Mouse (Mus musculus) MN1 (cell line): ENCODE measurements around the gene Hpse2.

ENCODE experiments used
- DNase-seq: peaks from one replicate; pipeline ENCODE4 v3.0.0-alpha.2; 2016; ENCODE audit warnings: low spot score

Gene Hpse2

DNA sequence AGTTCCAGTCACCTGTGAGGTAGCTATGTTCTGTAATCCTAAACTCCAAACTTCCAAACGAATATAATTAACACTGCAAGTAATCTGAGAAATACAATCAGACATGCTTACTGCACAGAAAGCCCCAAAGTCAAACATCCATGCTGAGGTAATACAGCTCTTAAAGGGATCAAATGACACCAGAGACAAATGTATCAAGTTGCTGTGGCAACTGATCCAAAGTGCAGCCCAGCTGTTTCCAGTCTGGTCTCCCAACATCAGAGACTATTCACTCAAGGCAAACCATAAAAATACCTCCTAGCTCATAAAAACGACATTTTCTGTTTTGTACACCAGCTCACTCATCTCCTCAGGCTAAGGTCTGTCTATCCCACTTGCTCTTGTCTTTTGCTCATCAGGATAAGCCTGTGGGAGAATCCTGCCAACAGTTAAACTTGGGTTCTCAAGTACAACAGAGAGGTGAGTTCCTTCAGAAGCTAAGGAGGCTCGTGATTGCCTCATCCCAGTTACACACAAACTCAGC lies 440.0 kb downstream of the Hpse2 start:
- DNase-seq: no peak

DNA sequence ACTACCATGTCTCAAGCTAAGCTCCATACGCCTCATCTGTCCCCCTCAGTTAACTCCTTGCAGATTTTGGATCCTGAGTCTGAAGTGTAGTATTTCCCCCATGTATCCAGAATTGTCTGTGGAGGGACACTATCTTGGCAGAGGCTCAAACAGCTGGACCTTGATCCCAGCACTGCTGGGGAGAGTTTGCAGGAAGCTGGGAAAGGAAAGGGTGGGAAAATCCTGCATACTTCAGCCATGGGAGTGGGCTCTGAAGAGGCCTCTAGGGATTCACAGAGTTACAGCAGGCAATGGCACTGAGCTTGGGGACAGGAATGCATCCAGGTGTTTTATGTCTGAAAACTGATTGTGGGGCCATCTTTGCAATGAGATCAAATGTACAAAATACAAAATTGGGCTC lies 450.6 kb downstream of the Hpse2 start:
- no peak for DNase-seq

DNA sequence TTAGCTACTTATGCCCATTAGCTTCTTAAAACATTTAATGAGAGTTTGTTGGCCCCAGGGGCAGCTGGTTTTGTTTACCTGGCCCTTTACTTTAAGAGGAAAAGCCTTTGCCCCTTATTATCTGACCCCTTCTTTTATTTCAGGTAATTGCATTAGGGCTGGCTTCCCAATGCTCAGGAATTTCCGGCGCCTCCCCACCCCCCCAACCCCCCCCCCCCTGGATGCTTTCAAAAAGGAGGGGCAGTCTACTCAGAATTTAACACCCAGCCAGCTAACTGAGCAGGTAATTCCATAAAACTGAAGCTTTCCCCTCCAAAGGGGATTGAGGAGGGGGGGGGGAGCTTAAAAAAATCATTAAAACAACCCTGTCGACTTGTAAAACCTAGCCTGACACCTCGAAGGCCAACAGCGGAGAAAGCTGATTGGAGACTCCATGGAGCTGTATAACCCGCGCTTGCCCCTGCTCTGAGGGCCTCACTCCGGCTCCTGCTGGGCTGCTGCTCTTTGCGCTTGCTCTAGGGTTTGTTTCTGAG lies 451.4 kb downstream of the Hpse2 start:
- DNase-seq: no peak

DNA sequence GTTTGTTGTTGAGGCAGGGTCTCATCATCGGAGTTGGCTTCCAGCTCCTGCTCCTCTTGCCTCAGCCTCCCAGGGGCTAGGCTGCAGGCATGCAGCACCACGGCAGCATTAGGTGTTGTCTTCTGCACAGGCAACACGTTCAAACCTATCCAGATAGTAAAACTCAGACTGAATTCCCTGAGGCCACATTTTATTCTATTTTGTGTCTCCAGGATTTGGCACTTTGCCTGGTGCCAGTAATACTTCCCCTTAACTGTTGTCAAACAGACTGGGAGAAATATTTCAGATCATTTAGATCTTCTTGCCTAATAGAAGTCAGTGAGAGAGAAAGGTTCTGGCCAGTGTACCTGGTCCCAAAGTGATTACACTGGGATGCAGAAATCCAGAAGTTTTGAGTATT lies 458.5 kb downstream of the Hpse2 start:
- no peak for DNase-seq

GRCm38 (mm10) chr19:42928271-42928670 lies 459.9 kb downstream of the Hpse2 start:
- no peak for DNase-seq

GRCm38 (mm10) chr19:42922610-42923009 lies 465.5 kb downstream of the Hpse2 start:
- DNase-seq: peak; percentile 22

DNA sequence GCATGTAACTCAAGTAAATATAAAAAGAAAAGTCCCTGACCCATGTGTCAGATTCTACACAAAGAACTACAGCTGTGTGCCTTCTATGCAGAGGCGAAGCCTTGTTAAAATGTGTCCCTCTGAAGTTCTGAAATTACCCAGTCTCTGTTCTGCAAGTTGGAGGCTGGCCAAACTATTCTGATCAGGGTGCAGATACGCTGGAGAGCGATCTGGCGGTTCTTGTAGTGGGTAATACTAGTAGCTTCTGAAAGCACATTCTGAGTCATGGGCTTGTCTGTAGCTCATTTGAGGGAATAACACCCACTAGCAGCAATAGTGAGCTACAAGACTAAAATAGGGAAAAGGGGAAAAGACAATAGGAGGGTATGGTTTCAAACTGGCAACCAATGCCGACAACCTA lies 474.5 kb downstream of the Hpse2 start:
- peak; percentile 32 for DNase-seq

GRCm38 (mm10) chr19:42909719-42910118 lies 478.4 kb downstream of the Hpse2 start:
- no peak for DNase-seq

- DNase-seq: no peak
These were observed 479.6 kb downstream of the Hpse2 start for GRCm38 (mm10) chr19:42908553-42908952.

DNA sequence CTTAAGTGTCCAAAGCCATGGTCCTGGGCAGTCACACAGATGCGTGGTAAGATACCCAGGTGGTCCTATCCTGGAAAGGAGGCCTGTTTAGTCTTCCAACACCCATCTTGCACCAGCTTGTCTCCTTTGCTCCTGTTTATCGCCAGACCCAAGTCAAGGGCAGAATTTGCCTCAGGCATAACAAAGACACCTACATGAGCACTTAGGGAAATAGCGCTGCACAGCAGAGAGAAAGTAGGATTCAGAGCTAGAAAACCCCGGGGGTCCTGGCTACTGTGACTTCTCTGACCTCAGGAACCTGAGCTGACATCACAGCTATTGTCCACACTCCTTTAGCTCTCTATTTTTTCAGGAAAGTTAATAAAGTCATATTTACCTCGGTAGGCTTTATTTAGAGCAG lies 481.8 kb downstream of the Hpse2 start:
- no peak for DNase-seq

DNA sequence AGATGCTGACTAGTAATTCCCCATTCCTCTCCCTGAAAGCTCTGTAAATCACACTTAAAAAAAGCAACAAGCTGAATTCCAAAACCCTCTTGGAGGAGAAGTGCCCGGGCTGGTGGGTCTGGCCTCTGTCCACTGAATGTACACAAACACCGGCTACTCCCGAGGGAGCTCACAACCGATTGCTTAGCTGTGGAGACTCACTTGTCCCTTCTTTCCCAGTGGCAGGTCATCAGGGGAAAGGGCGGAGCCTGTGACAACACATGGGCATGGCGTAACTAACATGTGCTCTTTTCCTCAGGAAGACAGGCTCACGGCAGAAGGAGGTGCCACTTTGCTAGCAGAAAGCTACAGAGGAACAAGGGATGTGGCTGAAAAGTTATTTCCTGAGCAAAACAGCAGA lies 483.4 kb downstream of the Hpse2 start:
- DNase-seq: peak; percentile 83

GRCm38 (mm10) chr19:42904240-42904639 lies 483.9 kb downstream of the Hpse2 start:
- DNase-seq: peak; percentile 76

- no peak for DNase-seq
These were observed 484.3 kb downstream of the Hpse2 start for GRCm38 (mm10) chr19:42903840-42904239.

DNA sequence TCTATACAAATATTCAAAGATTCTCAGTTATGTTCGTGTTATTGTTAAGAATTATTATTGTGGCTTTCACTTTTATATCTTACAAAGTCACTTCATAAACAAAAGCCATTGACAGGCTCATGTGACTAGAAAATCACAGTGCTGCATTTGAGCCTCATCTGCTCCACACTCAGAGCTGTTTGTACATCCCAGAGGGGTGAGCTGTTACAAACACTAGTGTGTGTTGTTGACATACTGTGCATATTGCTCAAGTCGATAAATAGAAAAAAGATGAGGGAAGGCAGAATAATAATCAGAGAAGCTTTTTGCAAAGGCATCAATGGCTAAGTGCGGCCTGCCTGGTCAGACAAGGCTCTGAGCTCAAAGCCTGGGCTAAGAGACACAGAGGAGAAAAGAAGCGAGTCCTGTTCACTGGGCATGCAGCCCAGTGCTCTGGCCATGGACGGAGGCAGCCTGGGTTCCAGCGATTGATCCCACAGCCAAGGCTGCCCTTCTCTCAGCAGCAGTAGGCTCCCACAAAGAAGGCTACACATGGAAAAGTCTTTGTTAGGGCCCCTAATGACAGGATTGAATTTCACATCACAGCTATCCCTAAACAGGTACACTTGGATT lies 485.6 kb downstream of the Hpse2 start:
- peak; percentile 9 for DNase-seq

GRCm38 (mm10) chr19:42891599-42891998 lies 496.6 kb downstream of the Hpse2 start:
- DNase-seq: no peak

DNA sequence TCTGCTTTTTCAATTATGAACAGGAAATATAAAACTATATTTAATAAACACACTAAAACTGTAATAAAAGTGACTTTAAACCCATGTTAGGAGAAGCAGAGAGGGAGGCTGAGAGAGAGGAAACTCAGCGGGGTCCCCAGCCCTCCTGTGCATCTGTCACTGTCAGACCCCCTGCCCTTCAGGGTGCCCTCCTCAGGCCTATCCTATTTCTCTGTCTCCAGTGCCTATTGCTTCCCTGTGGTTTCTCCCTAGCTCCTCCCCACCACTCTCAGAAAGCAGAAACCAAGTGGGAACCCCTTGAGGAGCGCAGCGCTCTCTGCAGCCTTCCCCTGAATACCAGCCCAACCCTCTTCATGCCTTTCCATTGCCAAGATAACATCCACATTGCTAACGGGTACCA lies 510.5 kb downstream of the Hpse2 start:
- no peak for DNase-seq

- no peak for DNase-seq
These were observed 511.6 kb downstream of the Hpse2 start for GRCm38 (mm10) chr19:42876563-42876962.

GRCm38 (mm10) chr19:42869663-42870530 lies 518.3 kb downstream of the Hpse2 start:
- DNase-seq: no peak

DNA sequence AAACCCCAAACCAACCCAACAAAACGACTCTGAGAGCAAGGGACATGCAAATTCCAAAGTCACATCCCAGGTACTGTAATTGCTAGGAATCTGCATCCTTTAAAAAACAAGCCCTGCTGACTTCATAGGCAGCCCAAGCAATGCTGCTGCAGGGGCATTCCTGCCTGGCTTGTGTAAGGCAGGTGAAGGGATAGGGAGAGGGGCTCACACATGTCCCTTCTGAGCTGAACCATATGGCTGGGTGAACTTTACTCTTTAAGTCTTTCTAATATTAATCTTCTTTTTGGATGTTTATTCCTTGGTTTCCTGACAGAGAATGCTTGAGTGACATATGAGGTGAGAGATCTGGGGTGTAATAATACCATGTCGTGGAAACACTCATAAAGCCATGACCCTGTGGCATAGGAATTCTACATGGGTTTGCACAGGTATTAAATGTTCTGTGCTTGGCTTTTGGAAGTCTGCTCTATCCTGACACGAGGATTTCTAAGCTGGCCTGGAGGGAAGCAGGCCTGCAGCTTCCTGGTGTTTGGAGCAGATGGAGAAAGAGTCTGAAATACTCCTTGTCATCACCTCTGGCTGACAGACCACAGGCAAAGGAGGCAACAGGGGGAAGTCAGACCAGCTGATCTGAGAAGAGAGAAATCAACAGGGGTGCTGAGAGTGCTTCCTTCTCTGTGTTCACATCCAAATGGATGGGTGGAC lies 519.0 kb downstream of the Hpse2 start:
- DNase-seq: peak; percentile 22

GRCm38 (mm10) chr19:42863013-42863412 lies 525.1 kb downstream of the Hpse2 start:
- DNase-seq: no peak

GRCm38 (mm10) chr19:42857096-42857495 lies 531.1 kb downstream of the Hpse2 start:
- DNase-seq: no peak

DNA sequence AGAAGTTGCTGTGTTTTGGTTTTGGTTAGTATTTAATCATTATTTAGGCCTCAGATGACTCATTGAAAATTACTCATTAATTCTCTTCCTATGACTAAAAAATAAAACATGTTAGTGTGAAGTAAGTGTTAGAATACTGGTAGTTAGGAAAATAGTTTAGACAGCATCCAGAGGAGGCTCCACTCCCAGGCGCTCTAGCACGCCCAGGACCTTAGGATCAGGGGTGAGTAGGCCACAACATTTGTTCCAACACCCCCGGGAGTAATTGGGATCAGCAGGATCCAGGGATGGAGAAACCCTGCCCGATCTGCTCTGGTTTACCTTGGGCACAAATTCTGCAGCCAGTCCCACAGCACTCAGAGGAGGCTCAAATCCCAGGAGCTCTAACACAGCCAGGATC lies 532.5 kb downstream of the Hpse2 start:
- DNase-seq: no peak
